Mouse (Mus musculus): ENCODE data around the gene Duxbl3. TPM values are rescaled to one million over a fixed set of nuclear protein-coding genes. Genes with fewer than 3 reads are reported as not detected.
"Not testable (repeated sequence)": the region's sequence is repeated elsewhere in the genome, so short reads cannot be mapped to it uniquely, and the experiment has no call there.

The Duxbl3 gene
- 0.42 and 3.2 TPM in 2 replicates for polyA plus RNA-seq (2015; fragmentation: Nextera tagmentation; extraction: Ambion mirVana)

- not testable (repeated sequence) for H3K4me3 ChIP-seq; H3K9ac ChIP-seq (replicated peaks); H3K4me2 ChIP-seq (replicated peaks); H3K36me3 ChIP-seq; H3K9me3 ChIP-seq; H3K27ac ChIP-seq (replicated peaks); H3K4me1 ChIP-seq; H3K27me3 ChIP-seq
- WGBS, result no CpG with 5 or more reads among the region's 25 CpGs
- peak; percentile 82 for ATAC-seq (replicated peaks)
Observed at GRCm38 (mm10) chr14:26257756-26258617, at the start of gene Duxbl3. TSS of gene Duxbl3 (plus strand) at chr14:26257962.

- H3K4me3 ChIP-seq; H3K9ac ChIP-seq (replicated peaks); H3K4me2 ChIP-seq (replicated peaks); H3K9me3 ChIP-seq; ATAC-seq (replicated peaks); H3K27ac ChIP-seq (replicated peaks); H3K36me3 ChIP-seq; H3K27me3 ChIP-seq; H3K4me1 ChIP-seq: not testable (repeated sequence)
- no CpG with 5 or more reads among the region's 5 CpGs for WGBS
Observed at GRCm38 (mm10) chr14:26216233-26217000, 41.3 kb upstream of the Duxbl3 start.

- not testable (repeated sequence) for ATAC-seq (replicated peaks); H3K4me2 ChIP-seq (replicated peaks); H3K9me3 ChIP-seq; H3K4me1 ChIP-seq; H3K27ac ChIP-seq (replicated peaks); H3K9ac ChIP-seq (replicated peaks); H3K4me3 ChIP-seq; H3K36me3 ChIP-seq; H3K27me3 ChIP-seq
- WGBS, result no CpG with 5 or more reads among the region's 2 CpGs
Observed at GRCm38 (mm10) chr14:26237183-26237582, 20.6 kb upstream of the Duxbl3 start.

GRCm38 (mm10) chr14:26258729-26259128 lies 967 bp downstream of the Duxbl3 start:
- not testable (repeated sequence) for H3K27ac ChIP-seq (replicated peaks); H3K36me3 ChIP-seq; H3K9ac ChIP-seq (replicated peaks); H3K4me2 ChIP-seq (replicated peaks); H3K9me3 ChIP-seq; H3K4me3 ChIP-seq; H3K27me3 ChIP-seq; ATAC-seq (replicated peaks); H3K4me1 ChIP-seq
- no CpG with 5 or more reads among the region's 6 CpGs for WGBS

GRCm38 (mm10) chr14:26286737-26287136 lies 29.0 kb downstream of the Duxbl3 start:
- not testable (repeated sequence) for H3K4me3 ChIP-seq; ATAC-seq (replicated peaks); H3K27ac ChIP-seq (replicated peaks); H3K27me3 ChIP-seq; H3K4me1 ChIP-seq; H3K9me3 ChIP-seq; H3K9ac ChIP-seq (replicated peaks); H3K4me2 ChIP-seq (replicated peaks); H3K36me3 ChIP-seq
- no CpG with 5 or more reads among the region's 2 CpGs for WGBS

GRCm38 (mm10) chr14:26293859-26294258 lies 36.1 kb downstream of the Duxbl3 start:
- WGBS, result 93% methylated on average over 1 of the region's 1 CpGs
- Histone ChIP-seq H3K36me3 (no peaks in the 10 kb centered on the region), H3K4me1 (no peaks in the 10 kb centered on the region), H3K27me3 (no peaks in the 10 kb centered on the region), H3K4me3 (no peak overlapping the region), H3K9me3 (no peaks in the 10 kb centered on the region), H3K27ac (replicated peaks) (no peak overlapping the region), H3K4me2 (replicated peaks) (no peak overlapping the region), H3K9ac (replicated peaks) (no peak overlapping the region)
- ATAC-seq (replicated peaks), result no peak

- no peaks in the 10 kb centered on the region for H3K27me3 ChIP-seq
- H3K4me1 ChIP-seq, result no peaks in the 10 kb centered on the region
- ATAC-seq (replicated peaks), result no peak
- H3K9ac ChIP-seq (replicated peaks), result no peak overlapping the region
- H3K9me3 ChIP-seq, result no peaks in the 10 kb centered on the region
- WGBS, result 67% methylated on average over 4 of the region's 4 CpGs
- H3K4me2 ChIP-seq (replicated peaks), result no peak overlapping the region
- no peaks in the 10 kb centered on the region for H3K36me3 ChIP-seq
- H3K27ac ChIP-seq (replicated peaks), result no peak overlapping the region
- no peak overlapping the region for H3K4me3 ChIP-seq
Observed at GRCm38 (mm10) chr14:26297055-26297454, 39.3 kb downstream of the Duxbl3 start.

GRCm38 (mm10) chr14:26297484-26297883 lies 39.7 kb downstream of the Duxbl3 start:
- no peaks in the 10 kb centered on the region for H3K9me3 ChIP-seq
- no peak overlapping the region for H3K4me2 ChIP-seq (replicated peaks)
- no peaks in the 10 kb centered on the region for H3K27me3 ChIP-seq
- H3K4me3 ChIP-seq, result no peak overlapping the region
- ATAC-seq (replicated peaks), result no peak
- WGBS, result 91% methylated on average over 5 of the region's 5 CpGs
- no peaks in the 10 kb centered on the region for H3K36me3 ChIP-seq
- no peak overlapping the region for H3K27ac ChIP-seq (replicated peaks)
- H3K9ac ChIP-seq (replicated peaks), result no peak overlapping the region
- no peaks in the 10 kb centered on the region for H3K4me1 ChIP-seq

GRCm38 (mm10) chr14:26303111-26303510 lies 45.3 kb downstream of the Duxbl3 start:
- peak; percentile 57 for ATAC-seq (replicated peaks)
- 40% methylated on average over 2 of the region's 2 CpGs for WGBS
- Histone ChIP-seq H3K9me3 (no peaks in the 10 kb centered on the region), H3K36me3 (no peaks in the 10 kb centered on the region), H3K27ac (replicated peaks) (no peak overlapping the region), H3K4me2 (replicated peaks) (no peak overlapping the region), H3K4me1 (no peaks in the 10 kb centered on the region), H3K4me3 (no peak overlapping the region), H3K27me3 (no peaks in the 10 kb centered on the region), H3K9ac (replicated peaks) (no peak overlapping the region)

GRCm38 (mm10) chr14:26306032-26306431 lies 48.3 kb downstream of the Duxbl3 start:
- no peaks in the 10 kb centered on the region for H3K36me3 ChIP-seq
- ATAC-seq (replicated peaks), result no peak
- H3K27ac ChIP-seq (replicated peaks), result no peak overlapping the region
- 49% methylated on average over 2 of the region's 2 CpGs for WGBS
- no peaks in the 10 kb centered on the region for H3K27me3 ChIP-seq
- H3K4me2 ChIP-seq (replicated peaks), result no peak overlapping the region
- H3K9me3 ChIP-seq, result no peaks in the 10 kb centered on the region
- H3K9ac ChIP-seq (replicated peaks), result no peak overlapping the region
- H3K4me1 ChIP-seq, result no peaks in the 10 kb centered on the region
- H3K4me3 ChIP-seq, result no peak overlapping the region

- Histone ChIP-seq H3K27ac (replicated peaks) (no peak overlapping the region), H3K36me3 (no peaks in the 10 kb centered on the region), H3K9ac (replicated peaks) (no peak overlapping the region), H3K4me2 (replicated peaks) (no peak overlapping the region), H3K4me1 (no peaks in the 10 kb centered on the region), H3K9me3 (no peaks in the 10 kb centered on the region), H3K4me3 (no peak overlapping the region), H3K27me3 (no peaks in the 10 kb centered on the region)
- WGBS, result 84% methylated on average over 6 of the region's 6 CpGs
- no peak for ATAC-seq (replicated peaks)
Observed at GRCm38 (mm10) chr14:26308813-26309212, 51.1 kb downstream of the Duxbl3 start.

- Histone ChIP-seq H3K9me3 (no peaks in the 10 kb centered on the region), H3K36me3 (no peaks in the 10 kb centered on the region), H3K27me3 (no peaks in the 10 kb centered on the region), H3K27ac (replicated peaks) (no peak overlapping the region), H3K4me2 (replicated peaks) (no peak overlapping the region), H3K9ac (replicated peaks) (no peak overlapping the region), H3K4me1 (no peaks in the 10 kb centered on the region), H3K4me3 (no peak overlapping the region)
- ATAC-seq (replicated peaks), result no peak
- 82% methylated on average over 1 of the region's 1 CpGs for WGBS
Observed at GRCm38 (mm10) chr14:26309511-26309910, 51.7 kb downstream of the Duxbl3 start.
